Mouse (Mus musculus) heart, embryonic 11.5 days (tissue): ENCODE data around the gene Olfr655. TPM values are rescaled to one million over a fixed set of nuclear protein-coding genes. Genes with fewer than 3 reads are reported as not detected.

Source experiments
- ATAC-seq: fragments of 200-750 bp; cut with Nextera tagmentation; replicated peaks from 2 replicates; pipeline ENCODE4 v1.8.0; 2017; ENCODE audit warnings: moderate library complexity; ENCODE audit not compliant: insufficient number of reproducible peaks, low FRiP score, low TSS enrichment
- H3K27ac ChIP-seq: fragments of 300-500 bp; sonication (generic); 2 replicates; pipeline ENCODE4 v1.5.1; 2014; ENCODE audit warnings: mild to moderate bottlenecking, low read depth, low read length
- H3K27me3 ChIP-seq: fragments of 300-500 bp; sonication (generic); 2 replicates; pipeline ENCODE4 v1.6.1; 2014; ENCODE audit warnings: mild to moderate bottlenecking, low read length, mixed read lengths; ENCODE audit not compliant: control insufficient read depth, insufficient read depth
- H3K36me3 ChIP-seq: fragments of 300-500 bp; sonication (generic); 2 replicates; pipeline ENCODE4 v1.6.1; 2014; ENCODE audit warnings: mild to moderate bottlenecking, low read length, moderate library complexity, mixed read lengths; ENCODE audit not compliant: control insufficient read depth, insufficient read depth
- H3K4me1 ChIP-seq: fragments of 300-500 bp; sonication (generic); 2 replicates; pipeline ENCODE4 v1.6.1; 2014; ENCODE audit warnings: low read length; ENCODE audit not compliant: control insufficient read depth, insufficient read depth
- H3K4me2 ChIP-seq: fragments of 300-500 bp; sonication (generic); 2 replicates; pipeline ENCODE4 v1.6.1; 2014; ENCODE audit warnings: mild to moderate bottlenecking, moderate library complexity
- H3K4me3 ChIP-seq: fragments of 300-500 bp; sonication (generic); 2 replicates; pipeline ENCODE4 v1.5.1; 2014; ENCODE audit warnings: low read depth, low read length
- H3K9ac ChIP-seq: fragments of 300-500 bp; sonication (generic); 2 replicates; pipeline ENCODE4 v1.6.1; 2014; ENCODE audit warnings: mild to moderate bottlenecking, low read depth, low read length, moderate library complexity
- H3K9me3 ChIP-seq: fragments of 300-500 bp; sonication (generic); replicated peaks from 2 replicates; pipeline ENCODE4 v1.6.1; 2016; ENCODE audit warnings: low read length; ENCODE audit not compliant: control insufficient read depth
- WGBS: fragments of 180-500 bp; shearing (Covaris S2); extraction: QIAGEN DNeasy Blood & Tissue Kit; methylation state at CpG from one replicate; pipeline ENCODE4 v1.1.7; 2014; ENCODE audit not compliant: insufficient replicate concordance; 5-methylcytosine and 5-hydroxymethylcytosine counted together
- polyA plus RNA-seq: library from polyadenylated mRNA; unstranded; fragments of >200 nt; fragmentation: Nextera tagmentation; extraction: Ambion mirVana; gene quantifications from 2 replicates; pipeline ENCODE4 v1.2.1, GENCODE M21; 2014

Olfr655 gene
- not detected in 2 replicates for polyA plus RNA-seq

DNA sequence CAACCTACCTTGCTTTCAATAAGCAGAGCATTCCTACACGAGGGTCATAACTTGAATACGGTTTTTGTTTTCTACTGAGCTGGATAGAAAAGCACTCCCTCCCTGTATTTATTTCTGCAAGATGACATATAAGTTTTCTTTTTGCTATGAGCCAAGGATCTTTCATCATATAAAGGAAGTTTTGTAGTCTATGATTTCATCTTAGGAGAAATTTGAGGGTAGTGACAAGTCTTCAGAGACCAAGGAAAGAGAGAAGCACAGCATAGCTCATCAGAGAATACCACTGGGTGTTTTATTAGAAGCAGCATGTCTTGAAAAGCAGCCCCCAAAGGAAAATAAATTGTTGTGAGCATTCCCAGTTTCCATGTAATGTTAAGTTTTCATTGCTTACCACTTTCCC lies at the start of gene Olfr655:
Gene Olfr655, minus strand, starts transcription at position 101 of the 400 bp plus-strand sequence.
- Histone ChIP-seq H3K27ac (no peak within 1 kb of the TSS), H3K9me3 (0 out of 2 replicates have a peak, but pooled peaks cover 2% of the 10 kb centered on the region), H3K4me1 (no peaks in the 10 kb centered on the region), H3K9ac (no peak within 1 kb of the TSS), H3K27me3 (no peaks in the 10 kb centered on the region), H3K36me3 (no peaks in the 10 kb centered on the region), H3K4me2 (no peak within 1 kb of the TSS), H3K4me3 (no peak within 1 kb of the TSS)
- no peak for ATAC-seq
- WGBS, result 85% methylated on average over 2 of the region's 2 CpGs

GRCm38 (mm10) chr7:104646841-104647482 lies 45.4 kb upstream of the Olfr655 start, which contains the start of gene Olfr658:
Olfr658 (minus strand) TSS chr7:104647305.
- H3K27ac ChIP-seq, result no peak within 1 kb of the TSS
- H3K4me1 ChIP-seq, result no peaks in the 10 kb centered on the region
- H3K27me3 ChIP-seq, result no peaks in the 10 kb centered on the region
- H3K36me3 ChIP-seq, result no peaks in the 10 kb centered on the region
- peak within 1 kb of the TSS; percentile 59 for H3K4me2 ChIP-seq
- H3K9ac ChIP-seq, result no peak within 1 kb of the TSS
- 23% methylated on average over 21 of the region's 22 CpGs for WGBS
- peak within 1 kb of the TSS; percentile 29; the same call in 1 of the 2 replicates for H3K4me3 ChIP-seq
- ATAC-seq, result peak; percentile 81; the same call in 1 of the 2 replicates
- H3K9me3 ChIP-seq, result no peaks in the 10 kb centered on the region

GRCm38 (mm10) chr7:104624494-104624893 lies 22.9 kb upstream of the Olfr655 start, which contains the start of gene Olfr657:
Olfr657 (plus strand) TSS chr7:104624794.
- no peak for ATAC-seq
- no peak within 1 kb of the TSS for H3K4me3 ChIP-seq
- no peaks in the 10 kb centered on the region for H3K4me1 ChIP-seq
- H3K27ac ChIP-seq, result no peak within 1 kb of the TSS
- H3K4me2 ChIP-seq, result no peak within 1 kb of the TSS
- no peaks in the 10 kb centered on the region for H3K9me3 ChIP-seq
- H3K9ac ChIP-seq, result no peak within 1 kb of the TSS
- no peaks in the 10 kb centered on the region for H3K36me3 ChIP-seq
- no peaks in the 10 kb centered on the region for H3K27me3 ChIP-seq

DNA sequence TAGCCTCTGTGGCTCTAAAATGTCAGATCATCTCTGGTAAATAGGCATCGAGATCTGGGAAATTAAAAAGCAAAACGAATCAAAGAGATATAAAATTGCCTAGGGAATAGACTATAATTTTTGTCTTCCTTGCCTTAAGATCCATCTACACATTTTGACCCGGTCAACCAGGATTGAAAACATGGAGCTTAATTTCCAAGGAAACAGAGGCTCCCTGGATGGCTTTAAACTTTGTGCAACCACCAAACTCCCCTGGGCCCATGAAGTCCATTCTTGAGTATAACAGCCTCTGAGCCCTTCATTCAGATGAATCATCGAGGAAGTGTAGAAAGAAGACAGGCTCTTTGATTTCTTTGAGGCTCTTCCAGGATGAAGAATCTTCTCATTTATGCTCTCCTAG lies 12.1 kb upstream of the Olfr655 start, which contains the start of gene Olfr656:
Gene Olfr656, plus strand, starts transcription at position 301 of the 400 bp plus-strand sequence.
- no peak for ATAC-seq
- Histone ChIP-seq H3K4me1 (no peaks in the 10 kb centered on the region), H3K9ac (no peak within 1 kb of the TSS), H3K27ac (no peak within 1 kb of the TSS), H3K4me3 (no peak within 1 kb of the TSS), H3K9me3 (no peaks in the 10 kb centered on the region), H3K4me2 (no peak within 1 kb of the TSS), H3K36me3 (no peaks in the 10 kb centered on the region), H3K27me3 (no peaks in the 10 kb centered on the region)
- 75% methylated on average over 4 of the region's 4 CpGs for WGBS

- ATAC-seq, result no peak
- Histone ChIP-seq H3K4me3 (no peak overlapping the region), H3K27me3 (no peaks in the 10 kb centered on the region), H3K4me2 (no peak overlapping the region), H3K9me3 (0 out of 2 replicates have a peak, but pooled peaks cover 2% of the 10 kb centered on the region), H3K4me1 (no peaks in the 10 kb centered on the region), H3K9ac (no peak overlapping the region), H3K27ac (no peak overlapping the region), H3K36me3 (no peaks in the 10 kb centered on the region)
Measured at GRCm38 (mm10) chr7:104604727-104605126, 3.1 kb upstream of the Olfr655 start.

DNA sequence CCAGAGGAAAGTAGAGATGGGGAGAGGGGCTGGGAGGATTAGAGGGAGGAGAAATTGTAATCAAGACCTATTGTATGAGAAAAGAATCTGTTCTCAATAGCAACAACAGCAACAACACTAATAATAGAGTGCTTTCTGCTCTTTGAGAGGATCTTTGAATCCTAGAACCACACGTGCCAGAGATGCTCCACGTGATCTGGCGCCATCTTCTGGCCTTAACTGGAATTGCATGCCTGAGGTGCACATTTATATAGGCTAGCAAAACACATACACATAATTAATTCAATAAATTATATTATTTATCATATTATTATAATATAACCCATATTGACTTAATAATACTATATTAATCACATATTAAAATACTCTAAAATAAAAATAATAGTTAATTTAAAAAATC lies 1.6 kb upstream of the Olfr655 start:
- Histone ChIP-seq H3K9ac (no peak overlapping the region), H3K9me3 (0 out of 2 replicates have a peak, but pooled peaks cover 2% of the 10 kb centered on the region), H3K4me1 (no peaks in the 10 kb centered on the region), H3K4me2 (no peak overlapping the region), H3K27me3 (no peaks in the 10 kb centered on the region), H3K27ac (no peak overlapping the region), H3K36me3 (no peaks in the 10 kb centered on the region), H3K4me3 (no peak overlapping the region)
- no peak for ATAC-seq
- WGBS, result 2% methylated on average over 3 of the region's 3 CpGs

GRCm38 (mm10) chr7:104588274-104588673 lies 13.3 kb downstream of the Olfr655 start:
- no peaks in the 10 kb centered on the region for H3K27me3 ChIP-seq
- no peaks in the 10 kb centered on the region for H3K9me3 ChIP-seq
- no peak overlapping the region for H3K4me2 ChIP-seq
- no peak overlapping the region for H3K27ac ChIP-seq
- 78% methylated on average over 5 of the region's 5 CpGs for WGBS
- H3K9ac ChIP-seq, result no peak overlapping the region
- H3K4me1 ChIP-seq, result no peaks in the 10 kb centered on the region
- H3K4me3 ChIP-seq, result no peak overlapping the region
- ATAC-seq, result no peak
- no peaks in the 10 kb centered on the region for H3K36me3 ChIP-seq

- H3K27ac ChIP-seq, result no peak within 1 kb of the TSS
- ATAC-seq, result no peak
- H3K27me3 ChIP-seq, result no peaks in the 10 kb centered on the region
- 83% methylated on average over 4 of the region's 4 CpGs for WGBS
- H3K36me3 ChIP-seq, result no peaks in the 10 kb centered on the region
- H3K9me3 ChIP-seq, result no peaks in the 10 kb centered on the region
- H3K4me2 ChIP-seq, result no peak within 1 kb of the TSS
- H3K4me3 ChIP-seq, result no peak within 1 kb of the TSS
- no peak within 1 kb of the TSS for H3K9ac ChIP-seq
- H3K4me1 ChIP-seq, result no peaks in the 10 kb centered on the region
Measured at GRCm38 (mm10) chr7:104586725-104587124, 14.9 kb downstream of the Olfr655 start, which contains the start of gene Olfr654. Olfr654 (plus strand) TSS chr7:104587025.

- no peaks in the 10 kb centered on the region for H3K27me3 ChIP-seq
- 85% methylated on average over 4 of the region's 4 CpGs for WGBS
- H3K4me2 ChIP-seq, result no peak overlapping the region
- H3K9me3 ChIP-seq, result no peaks in the 10 kb centered on the region
- no peak overlapping the region for H3K4me3 ChIP-seq
- H3K27ac ChIP-seq, result no peak overlapping the region
- no peak overlapping the region for H3K9ac ChIP-seq
- no peaks in the 10 kb centered on the region for H3K4me1 ChIP-seq
- ATAC-seq, result no peak
- no peaks in the 10 kb centered on the region for H3K36me3 ChIP-seq
Measured at GRCm38 (mm10) chr7:104581429-104581828, 20.1 kb downstream of the Olfr655 start.
